ENCODE assay signal across 16 mouse cellular contexts in genomic region chr2:59651801-59652200, GRCm38 (mm10). TPM values are rescaled to one million over a fixed set of nuclear protein-coding genes. Genes with fewer than 3 reads are reported as not detected.
A peak's percentile ranks its signal among the peaks of the same experiment; 100 is the strongest.
DNase-seq lines count a peak whose midpoint lies in the region.
"Had no signal": no experiment of that assay in that cellular context is flagged by ENCODE, and none has a peak within 500 bp of the region (broad histone marks: within the 10 kb centered on the region; RNA-seq: fewer than 3 reads in every experiment).

No protein-coding gene starts in this region.

- peak; percentile 58 for DNase-seq in layer of hippocampus, adult 11-12 months (ENCODE audit: low spot score)
- no peak for DNase-seq in layer of hippocampus, adult 9-10 months (ENCODE audit: low spot score)
- peak; percentile 50 for DNase-seq in brain, adult 2 months (ENCODE audit: low read depth, low spot score)
- peak; percentile 62 to 77 for DNase-seq in layer of hippocampus, adult 8-10 months (ENCODE audit: low spot score in 2 of 2)
- peak; percentile 41 for DNase-seq in telencephalon, adult 2 months (ENCODE audit: low read depth, low spot score)
- DNase-seq in lung, postnatal 4 days, result no peak
- DNase-seq in kidney, adult 9 months, result no peak
- DNase-seq: adrenal gland, adult 8-10 months; adrenal gland, postnatal 14 days; adrenal gland, postnatal 36 days; B cell, adult 2 months; cerebellum, adult 11 months; cerebellum, adult 2 months; cerebellum, adult 9-10 months; cerebellum, postnatal 10 days; cerebellum, postnatal 25 days had no signal

RNA-seq across cellular contexts. Expression of gene Tanc1, which starts 40.0 kb away (rescaled TPM):
- 100 to 1,000 TPM in 2 of 4 experiments, 10 to 100 TPM in 2; 94.9 to 115 (median 106) TPM for total RNA-seq in layer of hippocampus, adult 8-10 months (2022)

Comparison
In these comparisons a context has a peak if more than half of its experiments do, and no peak if none do; other contexts are left out.
1. DNase-seq: peak in layer of hippocampus, adult 11-12 months (single experiment), brain, adult 2 months (single experiment), layer of hippocampus, adult 8-10 months (2 of 2) and telencephalon, adult 2 months (single experiment); none in layer of hippocampus, adult 9-10 months (single experiment), lung, postnatal 4 days (0 of 2) and kidney, adult 9 months (single experiment).